Mouse (Mus musculus): Measurements from ENCODE around the gene Pop5. TPM values are rescaled to one million over a fixed set of nuclear protein-coding genes. Genes with fewer than 3 reads are reported as not detected.

The Pop5 gene
- total and polyA plus RNA-seq, 2 experiments = 59.2 to 70.3 TPM

- Histone ChIP-seq H3K79me2 (ENCODE audit: control insufficient read depth, insufficient read depth, low read length) (no peaks in the 10 kb centered on the region), H3K27me3 (ENCODE audit: control insufficient read depth, insufficient read depth, low read length) (peaks cover 31% of the 10 kb centered on the region; the same call in 1 of the 2 replicates), H3K4me1 (ENCODE audit: control insufficient read depth, insufficient read depth, low read length) (peaks cover 7% of the 10 kb centered on the region; the same call in 1 of the 2 replicates), H3K9ac (ENCODE audit: low read depth, low read length) (no peak overlapping the region), H3K4me3 (ENCODE audit: insufficient read depth, low read depth, low read length) (no peak overlapping the region), H3K36me3 (ENCODE audit: control insufficient read depth, insufficient read depth, low read length) (no peaks in the 10 kb centered on the region), H3K27ac (replicated peaks; ENCODE audit: insufficient read depth, low read depth, low read length) (no peak overlapping the region)
- WGBS = 22% methylated on average over 29 of the region's 29 CpGs
- no peak for DNase-seq (ENCODE audit: extremely low read depth, low read depth, low spot score)
- TF ChIP-seq CTCF (IDR thresholded peaks at IDR 0.05; ENCODE audit: low read depth, low read length) (no peak), POLR2A (IDR thresholded peaks at IDR 0.05; ENCODE audit: extremely low read depth, insufficient read depth, low read length) (no peak)
These were observed 43.5 kb upstream of the Pop5 start for GRCm38 (mm10) chr5:115191880-115192827.

- H3K27me3 ChIP-seq (ENCODE audit: control insufficient read depth, insufficient read depth, low read length) = peaks cover 31% of the 10 kb centered on the region; the same call in 1 of the 2 replicates
- no peak for TF ChIP-seq CTCF (IDR thresholded peaks at IDR 0.05; ENCODE audit: low read depth, low read length)
- TF ChIP-seq POLR2A (IDR thresholded peaks at IDR 0.05; ENCODE audit: extremely low read depth, insufficient read depth, low read length) = no peak
These were observed 42.8 kb upstream of the Pop5 start for GRCm38 (mm10) chr5:115192828-115193195.

GRCm38 (mm10) chr5:115193226-115193625 is 42.4 kb upstream of the Pop5 start:
- WGBS = under 1% methylated on average over 34 of the region's 34 CpGs
- Histone ChIP-seq H3K9ac (ENCODE audit: low read depth, low read length) (no peak overlapping the region), H3K4me1 (ENCODE audit: control insufficient read depth, insufficient read depth, low read length) (peaks cover 7% of the 10 kb centered on the region; the same call in 1 of the 2 replicates), H3K27ac (replicated peaks; ENCODE audit: insufficient read depth, low read depth, low read length) (no peak overlapping the region), H3K36me3 (ENCODE audit: control insufficient read depth, insufficient read depth, low read length) (no peaks in the 10 kb centered on the region), H3K4me3 (ENCODE audit: insufficient read depth, low read depth, low read length) (peak overlapping the region; percentile 21; the same call in 1 of the 2 replicates), H3K79me2 (ENCODE audit: control insufficient read depth, insufficient read depth, low read length) (no peaks in the 10 kb centered on the region), H3K27me3 (ENCODE audit: control insufficient read depth, insufficient read depth, low read length) (peaks cover 31% of the 10 kb centered on the region; the same call in 1 of the 2 replicates)
- TF ChIP-seq POLR2A (IDR thresholded peaks at IDR 0.05; ENCODE audit: extremely low read depth, insufficient read depth, low read length) = no peak
- TF ChIP-seq CTCF (IDR thresholded peaks at IDR 0.05; ENCODE audit: low read depth, low read length) = no peak
- peak; percentile 16 for DNase-seq (ENCODE audit: extremely low read depth, low read depth, low spot score)

More at GRCm38 (mm10) chr5:115192828-115193195, 42.8 kb upstream of the Pop5 start:
- H3K4me3 ChIP-seq (ENCODE audit: insufficient read depth, low read depth, low read length) = no peak overlapping the region
- H3K4me1 ChIP-seq (ENCODE audit: control insufficient read depth, insufficient read depth, low read length) = peaks cover 7% of the 10 kb centered on the region; the same call in 1 of the 2 replicates
- no peak overlapping the region for H3K27ac ChIP-seq (replicated peaks; ENCODE audit: insufficient read depth, low read depth, low read length)
- WGBS = 23% methylated on average over 7 of the region's 7 CpGs
- H3K36me3 ChIP-seq (ENCODE audit: control insufficient read depth, insufficient read depth, low read length) = no peaks in the 10 kb centered on the region
- H3K9ac ChIP-seq (ENCODE audit: low read depth, low read length) = no peak overlapping the region
- H3K79me2 ChIP-seq (ENCODE audit: control insufficient read depth, insufficient read depth, low read length) = no peaks in the 10 kb centered on the region
- DNase-seq (ENCODE audit: extremely low read depth, low read depth, low spot score) = no peak

- Histone ChIP-seq H3K27ac (replicated peaks; ENCODE audit: insufficient read depth, low read depth, low read length) (no peak within 1 kb of the TSS), H3K9ac (ENCODE audit: low read depth, low read length) (0 out of 2 replicates have a peak within 1 kb of the TSS, but pooled peaks have one; percentile 22), H3K36me3 (ENCODE audit: control insufficient read depth, insufficient read depth, low read length) (no peaks in the 10 kb centered on the region), H3K79me2 (ENCODE audit: control insufficient read depth, insufficient read depth, low read length) (no peaks in the 10 kb centered on the region), H3K4me1 (ENCODE audit: control insufficient read depth, insufficient read depth, low read length) (peaks cover 7% of the 10 kb centered on the region; the same call in 1 of the 2 replicates), H3K4me3 (ENCODE audit: insufficient read depth, low read depth, low read length) (peak within 1 kb of the TSS; percentile 26; the same call in 1 of the 2 replicates), H3K27me3 (ENCODE audit: control insufficient read depth, insufficient read depth, low read length) (peaks cover 31% of the 10 kb centered on the region; the same call in 1 of the 2 replicates)
- WGBS = 2% methylated on average over 108 of the region's 116 CpGs
- TF ChIP-seq POLR2A (IDR thresholded peaks at IDR 0.05; ENCODE audit: extremely low read depth, insufficient read depth, low read length) (no peak), CTCF (IDR thresholded peaks at IDR 0.05; ENCODE audit: low read depth, low read length) (peak; percentile 16; the same call in 1 of the 2 replicates)
- no peak for DNase-seq (ENCODE audit: extremely low read depth, low read depth, low spot score)
These were observed 41.7 kb upstream of the Pop5 start, which contains the start of gene Cabp1 for GRCm38 (mm10) chr5:115193669-115194625. TSS of gene Cabp1 (minus strand) at chr5:115194381.

DNA sequence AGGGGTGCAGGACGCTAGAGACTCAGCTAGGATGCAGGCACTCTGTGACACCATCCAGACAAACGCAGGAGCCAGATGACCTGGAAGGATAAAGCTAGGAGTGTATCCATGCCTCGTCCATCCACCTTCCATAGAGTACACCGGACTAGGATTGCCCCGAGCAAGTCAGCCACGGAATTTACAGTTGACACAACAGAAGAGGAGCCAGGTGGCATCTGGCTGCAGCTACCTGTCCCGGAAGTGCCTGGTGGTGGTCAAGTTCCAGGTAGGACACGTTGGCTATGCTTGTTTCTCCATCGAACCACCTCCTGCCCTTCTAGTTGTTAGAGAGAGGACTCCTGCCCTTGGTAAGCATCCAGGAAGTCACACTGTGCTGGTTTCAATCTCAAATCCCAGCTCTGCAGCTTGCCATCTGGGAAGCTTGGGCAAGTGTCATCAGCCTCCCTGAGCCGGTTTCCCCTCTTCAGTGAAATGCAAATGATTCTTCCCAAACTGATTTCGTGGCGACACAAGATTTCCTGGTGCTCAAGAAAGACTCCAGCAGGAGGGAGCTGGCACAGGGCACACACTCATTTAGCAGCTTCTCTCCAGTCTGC is 40.9 kb upstream of the Pop5 start:
- no peaks in the 10 kb centered on the region for H3K79me2 ChIP-seq (ENCODE audit: control insufficient read depth, insufficient read depth, low read length)
- H3K4me1 ChIP-seq (ENCODE audit: control insufficient read depth, insufficient read depth, low read length) = peaks cover 7% of the 10 kb centered on the region; the same call in 1 of the 2 replicates
- no peak for TF ChIP-seq CTCF (IDR thresholded peaks at IDR 0.05; ENCODE audit: low read depth, low read length)
- TF ChIP-seq POLR2A (IDR thresholded peaks at IDR 0.05; ENCODE audit: extremely low read depth, insufficient read depth, low read length) = no peak
- 18% methylated on average over 12 of the region's 12 CpGs for WGBS
- H3K27me3 ChIP-seq (ENCODE audit: control insufficient read depth, insufficient read depth, low read length) = peaks cover 31% of the 10 kb centered on the region; the same call in 1 of the 2 replicates
- no peak overlapping the region for H3K9ac ChIP-seq (ENCODE audit: low read depth, low read length)
- no peak overlapping the region for H3K27ac ChIP-seq (replicated peaks; ENCODE audit: insufficient read depth, low read depth, low read length)
- no peaks in the 10 kb centered on the region for H3K36me3 ChIP-seq (ENCODE audit: control insufficient read depth, insufficient read depth, low read length)
- no peak overlapping the region for H3K4me3 ChIP-seq (ENCODE audit: insufficient read depth, low read depth, low read length)
- DNase-seq (ENCODE audit: extremely low read depth, low read depth, low spot score) = no peak
